Mouse (Mus musculus) layer of hippocampus, adult 9-11 months (tissue): ENCODE data around the gene Tmem127.
A peak's percentile ranks its signal among the peaks of the same experiment; 100 is the strongest.
"Not testable (repeated sequence)": the region's sequence is repeated elsewhere in the genome, so short reads cannot be mapped to it uniquely, and the experiment has no call there.

ENCODE experiments used
- DNase-seq: peaks from one replicate; pipeline ENCODE4 v3.0.0; 2022

The Tmem127 gene

GRCm38 (mm10) chr2:127247592-127248333 is at the start of gene Tmem127, which contains the start of gene Ciao1:
Gene Tmem127, plus strand, starts transcription at chr2:127247908.
Gene Ciao1, minus strand, starts transcription at chr2:127247816.
- peak; percentile 99 for DNase-seq

- peak; percentile 20 for DNase-seq
Observed at GRCm38 (mm10) chr2:127204932-127205331, 42.8 kb upstream of the Tmem127 start.

- DNase-seq, result not testable (repeated sequence)
Observed at GRCm38 (mm10) chr2:127205936-127206335, 41.8 kb upstream of the Tmem127 start.

- no peak for DNase-seq
Observed at GRCm38 (mm10) chr2:127206916-127207315, 40.8 kb upstream of the Tmem127 start.

GRCm38 (mm10) chr2:127207547-127208451 is 39.9 kb upstream of the Tmem127 start, which contains the start of the genes 1810024B03Rik and Snrnp200:
Gene 1810024B03Rik, minus strand, starts transcription at chr2:127208280.
Gene Snrnp200, plus strand, starts transcription at chr2:127208386.
- DNase-seq, result peak; percentile 96

GRCm38 (mm10) chr2:127208452-127208769 is 39.3 kb upstream of the Tmem127 start:
- DNase-seq, result no peak

- no peak for DNase-seq
Observed at GRCm38 (mm10) chr2:127210701-127211100, 37.0 kb upstream of the Tmem127 start.

- no peak for DNase-seq
Observed at GRCm38 (mm10) chr2:127217746-127218145, 30.0 kb upstream of the Tmem127 start.

GRCm38 (mm10) chr2:127225261-127225660 is 22.4 kb upstream of the Tmem127 start:
- DNase-seq, result no peak

- no peak for DNase-seq
Observed at GRCm38 (mm10) chr2:127237897-127238610, 9.7 kb upstream of the Tmem127 start.

GRCm38 (mm10) chr2:127240065-127240464 is 7.6 kb upstream of the Tmem127 start:
- no peak for DNase-seq

- peak; percentile 38 for DNase-seq
Observed at GRCm38 (mm10) chr2:127248334-127249004, 761 bp downstream of the Tmem127 start.

- no peak for DNase-seq
Observed at GRCm38 (mm10) chr2:127250291-127251008, 2.7 kb downstream of the Tmem127 start.

- DNase-seq, result no peak
Observed at GRCm38 (mm10) chr2:127251457-127251856, 3.7 kb downstream of the Tmem127 start.

GRCm38 (mm10) chr2:127251880-127252527 is 4.3 kb downstream of the Tmem127 start:
- no peak for DNase-seq

- no peak for DNase-seq
Observed at GRCm38 (mm10) chr2:127252787-127253186, 5.1 kb downstream of the Tmem127 start.

- no peak for DNase-seq
Observed at GRCm38 (mm10) chr2:127254604-127255134, 7.0 kb downstream of the Tmem127 start.

GRCm38 (mm10) chr2:127255294-127255693 is 7.6 kb downstream of the Tmem127 start:
- no peak for DNase-seq

GRCm38 (mm10) chr2:127259340-127259739 is 11.6 kb downstream of the Tmem127 start:
- DNase-seq, result peak; percentile 47

- no peak for DNase-seq
Observed at GRCm38 (mm10) chr2:127262480-127262879, 14.8 kb downstream of the Tmem127 start.

- no peak for DNase-seq
Observed at GRCm38 (mm10) chr2:127267854-127268253, 20.1 kb downstream of the Tmem127 start.
